Mouse (Mus musculus): ENCODE results near the gene Nf1.
A peak's percentile ranks its signal among the peaks of the same experiment; 100 is the strongest.

Nf1 gene

GRCm38 (mm10) chr11:79527739-79528384, 188.4 kb downstream of the Nf1 start:
- DNase-seq (ENCODE audit: low spot score in 2 of 2), result no peak

GRCm38 (mm10) chr11:79528601-79529000, 189.1 kb downstream of the Nf1 start:
- DNase-seq (ENCODE audit: low spot score in 2 of 2), result no peak

GRCm38 (mm10) chr11:79529226-79529625, 189.7 kb downstream of the Nf1 start:
- no peak for DNase-seq (ENCODE audit: low spot score in 2 of 2)

GRCm38 (mm10) chr11:79529736-79530135, 190.2 kb downstream of the Nf1 start:
- no peak for DNase-seq (ENCODE audit: low spot score in 2 of 2)

DNA sequence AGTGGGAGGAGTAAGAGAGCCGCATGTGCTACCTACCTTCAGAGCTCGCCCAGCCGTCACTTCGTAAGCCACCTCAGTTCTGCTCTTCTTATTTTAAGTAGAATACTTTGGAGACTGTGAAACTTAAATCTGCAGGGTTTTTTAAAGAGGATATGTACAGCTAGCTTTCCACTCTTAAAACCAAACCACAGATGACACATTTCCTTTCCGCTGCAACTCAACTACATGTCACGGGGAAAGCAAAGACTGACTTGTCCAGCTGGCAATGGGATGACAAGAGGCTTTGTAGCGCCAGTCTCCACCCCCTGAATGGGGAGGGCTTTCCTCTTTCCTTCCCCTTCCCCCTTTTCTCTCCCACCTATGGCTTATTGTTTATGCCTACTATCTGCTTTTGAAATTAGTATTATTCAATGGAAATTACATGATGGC, 190.9 kb downstream of the Nf1 start, which contains the start of the genes Evi2 and Evi2a:
TSS of gene Evi2 (minus strand) at position 257 of the 429 bp plus-strand sequence.
TSS of gene Evi2a (minus strand) at position 277 of the 429 bp plus-strand sequence.
- peak; percentile 27 to 56 for DNase-seq (ENCODE audit: low spot score in 2 of 2)

GRCm38 (mm10) chr11:79530774-79531173, 191.3 kb downstream of the Nf1 start:
- no peak for DNase-seq (ENCODE audit: low spot score in 2 of 2)

DNA sequence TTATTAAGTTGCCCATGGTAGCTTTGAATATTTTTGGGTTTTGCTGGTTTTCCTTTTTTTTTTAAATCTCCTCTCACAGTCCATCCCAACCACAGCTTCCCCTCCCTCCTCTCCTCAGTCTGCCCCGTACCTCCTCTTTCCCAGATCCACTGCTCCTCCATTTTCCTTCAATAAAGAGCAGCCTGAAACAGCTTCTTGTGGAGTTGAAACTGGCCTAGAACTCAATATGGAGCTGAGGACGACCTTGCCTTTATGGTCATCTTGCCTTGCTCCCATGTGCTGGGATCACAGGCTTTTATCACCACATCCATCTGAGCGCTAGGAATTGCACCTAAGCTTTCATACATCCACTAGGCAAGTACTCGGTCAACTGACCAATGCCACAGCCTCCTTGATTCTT, 192.0 kb downstream of the Nf1 start:
- DNase-seq (ENCODE audit: low spot score in 2 of 2), result no peak

- no peak for DNase-seq (ENCODE audit: low spot score in 2 of 2)
Measured at GRCm38 (mm10) chr11:79533311-79533710, 193.8 kb downstream of the Nf1 start.

DNA sequence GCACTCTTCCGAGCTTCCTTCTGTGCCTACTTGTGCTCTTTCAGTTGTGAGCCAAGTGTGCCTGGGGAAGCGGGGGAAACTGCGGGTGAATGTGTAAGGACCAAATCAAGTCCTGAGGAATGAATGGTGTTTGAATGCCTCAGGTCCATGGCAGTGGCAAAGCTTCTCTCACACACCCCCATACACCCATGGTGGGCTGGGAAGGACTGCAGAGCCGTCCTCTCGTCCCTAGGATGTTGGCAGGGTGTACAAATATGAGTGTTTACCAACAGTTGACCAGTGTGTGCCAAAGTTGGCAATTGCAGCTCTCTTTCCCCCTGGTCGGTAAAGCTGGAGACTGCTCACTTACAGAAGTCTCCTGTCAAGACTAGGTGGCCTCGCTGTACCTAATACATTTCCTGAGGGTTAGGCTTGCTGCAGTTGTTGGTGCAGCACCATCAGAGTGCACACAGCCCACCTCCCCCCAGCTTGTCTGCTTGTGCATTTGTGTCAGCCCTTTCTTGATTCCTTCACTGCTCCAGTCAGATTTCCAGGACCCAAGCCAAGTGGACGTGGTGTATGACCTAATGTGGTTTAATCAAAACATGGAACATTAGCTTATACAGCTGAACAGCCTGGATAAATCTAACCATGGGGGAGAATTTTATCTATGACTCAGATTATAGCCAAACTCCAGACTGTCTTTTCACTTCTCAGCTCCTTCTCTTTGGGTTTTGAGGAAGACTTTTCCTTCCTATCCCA, 194.6 kb downstream of the Nf1 start:
- DNase-seq (ENCODE audit: low spot score in 2 of 2), result no peak

DNA sequence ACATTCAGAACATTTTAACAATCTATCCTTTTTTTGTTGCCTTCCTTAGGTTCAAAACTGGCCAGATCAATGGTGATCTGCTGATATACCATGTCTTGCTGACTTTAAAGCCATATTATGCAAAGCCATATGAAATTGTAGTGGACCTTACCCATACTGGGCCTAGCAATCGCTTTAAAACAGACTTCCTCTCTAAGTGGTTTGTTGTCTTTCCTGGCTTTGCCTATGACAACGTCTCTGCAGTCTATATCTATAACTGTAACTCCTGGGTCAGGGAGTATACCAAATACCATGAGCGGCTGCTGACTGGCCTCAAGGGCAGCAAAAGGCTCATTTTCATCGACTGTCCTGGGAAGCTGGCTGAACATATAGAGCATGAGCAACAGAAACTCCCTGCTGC, 196.1 kb downstream of the Nf1 start:
- no peak for DNase-seq (ENCODE audit: low spot score in 2 of 2)

DNA sequence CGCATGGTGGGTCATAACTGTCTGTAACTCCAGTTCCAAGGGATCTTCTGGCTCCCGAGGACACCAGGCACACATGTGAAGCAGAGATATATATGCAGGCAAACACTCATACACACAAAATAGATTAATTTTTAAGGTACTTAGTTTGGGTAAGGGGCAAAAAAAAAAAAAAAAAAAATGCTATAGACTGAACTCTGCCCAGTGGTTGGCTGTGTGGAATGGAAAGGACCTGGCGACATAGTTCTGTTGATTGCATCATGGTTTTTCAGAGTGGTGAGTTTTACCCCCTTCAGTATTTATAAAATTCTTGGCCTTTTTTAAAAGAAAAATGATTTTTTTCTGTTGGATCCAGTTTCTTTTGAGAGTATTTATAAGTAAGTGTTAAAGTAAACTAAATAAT, 196.8 kb downstream of the Nf1 start:
- no peak for DNase-seq (ENCODE audit: low spot score in 2 of 2)

DNA sequence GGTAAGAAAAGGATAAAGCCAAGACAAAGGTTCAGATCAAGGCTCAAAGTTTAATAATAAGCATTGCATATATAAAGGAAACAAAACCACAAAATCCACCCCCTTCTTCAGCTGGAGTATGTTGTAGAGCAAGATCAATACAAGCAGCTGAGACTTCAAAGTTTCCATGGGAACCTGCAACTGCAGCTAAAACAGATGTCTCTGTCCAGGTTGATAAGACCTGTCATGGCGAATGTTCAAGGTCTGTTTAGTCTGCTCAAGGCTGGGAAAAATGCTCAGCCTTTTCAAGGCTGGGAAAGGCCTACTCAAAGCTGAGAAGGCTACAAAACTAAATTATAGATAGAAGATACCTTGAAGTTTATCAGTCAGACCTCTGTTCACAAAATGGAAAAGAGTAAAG, 213.1 kb downstream of the Nf1 start:
- DNase-seq (ENCODE audit: low spot score in 2 of 2), result no peak

- DNase-seq (ENCODE audit: low spot score in 2 of 2), result no peak
Measured at GRCm38 (mm10) chr11:79560536-79560935, 221.0 kb downstream of the Nf1 start.

- no peak for DNase-seq (ENCODE audit: low spot score in 2 of 2)
Measured at GRCm38 (mm10) chr11:79563493-79563892, 224.0 kb downstream of the Nf1 start.

GRCm38 (mm10) chr11:79566947-79567346, 227.5 kb downstream of the Nf1 start:
- no peak for DNase-seq (ENCODE audit: low spot score in 2 of 2)

- no peak for DNase-seq (ENCODE audit: low spot score in 2 of 2)
Measured at GRCm38 (mm10) chr11:79568197-79568911, 228.9 kb downstream of the Nf1 start.

DNA sequence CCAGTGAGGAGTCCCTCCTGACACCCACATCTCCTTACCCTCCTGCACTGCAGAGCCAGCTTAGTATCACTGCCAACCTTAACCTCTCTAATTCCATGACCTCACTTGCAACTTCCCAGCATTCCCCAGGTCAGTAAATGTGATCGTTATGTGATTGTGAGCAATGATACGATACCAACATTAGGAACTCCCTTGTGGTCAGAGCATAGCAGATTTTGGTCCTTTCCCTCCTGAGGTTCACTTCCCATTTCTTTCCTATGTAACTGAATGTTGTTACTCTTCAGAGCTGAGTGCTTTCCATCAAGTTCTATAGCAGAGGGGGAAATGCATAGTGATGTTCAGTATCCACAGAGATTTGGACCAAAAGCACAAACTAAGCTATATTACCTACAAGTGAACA, 230.8 kb downstream of the Nf1 start:
- no peak for DNase-seq (ENCODE audit: low spot score in 2 of 2)

- DNase-seq (ENCODE audit: low spot score in 2 of 2), result no peak
Measured at GRCm38 (mm10) chr11:79573836-79574235, 234.3 kb downstream of the Nf1 start.

DNA sequence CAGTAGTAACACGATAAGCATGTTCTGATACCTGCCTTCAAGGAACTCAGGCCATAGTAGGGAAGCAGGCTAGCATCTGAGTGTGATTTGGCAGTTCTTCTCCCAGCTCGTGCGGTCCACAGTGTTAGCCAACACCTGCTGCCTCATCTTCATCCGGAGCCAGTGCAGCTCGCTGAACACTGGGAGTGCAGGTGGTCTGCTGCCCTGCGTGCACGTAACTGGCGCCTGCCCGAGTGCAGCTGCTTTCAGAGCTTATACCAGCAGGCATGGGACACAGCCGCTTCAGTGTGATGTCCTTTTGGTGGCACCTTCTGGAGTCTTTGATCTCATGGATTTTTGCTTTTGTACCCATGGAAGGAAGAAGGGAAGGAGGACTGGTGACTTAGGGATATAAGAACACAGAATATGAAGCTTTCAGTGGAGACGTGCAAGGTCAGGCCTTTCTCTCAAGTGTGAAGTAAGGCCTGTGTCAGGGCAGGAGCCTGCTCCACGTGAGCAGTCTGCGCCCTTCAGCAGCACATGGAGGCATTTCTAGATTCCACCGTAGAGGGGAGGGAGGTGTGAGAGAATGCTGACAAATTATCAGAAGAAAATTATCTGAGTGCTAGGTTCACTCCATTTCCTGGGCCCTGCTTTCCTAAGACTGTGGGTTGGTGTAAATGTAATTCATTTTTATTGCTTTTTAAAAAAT, 236.0 kb downstream of the Nf1 start:
- no peak for DNase-seq (ENCODE audit: low spot score in 2 of 2)

DNA sequence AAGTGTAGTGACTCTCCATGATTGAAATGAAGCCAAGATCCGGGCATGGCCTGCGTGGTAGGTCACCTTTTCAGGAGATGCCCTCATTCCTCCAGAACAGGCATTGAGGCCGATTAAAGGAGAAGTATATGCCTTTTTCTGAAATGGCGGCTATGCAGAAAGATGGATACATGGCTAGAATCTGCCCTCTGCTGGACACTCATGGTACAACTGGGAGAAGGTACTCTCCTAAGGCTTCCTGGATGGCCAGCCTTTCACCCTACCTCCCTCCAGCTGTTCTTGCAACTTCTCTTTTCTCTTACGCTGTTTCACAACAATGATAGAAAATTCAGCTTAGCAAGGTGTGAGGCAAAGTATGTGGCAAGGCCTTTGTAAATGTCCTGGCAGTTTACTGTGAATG, 238.2 kb downstream of the Nf1 start:
- peak; percentile 82 to 92 for DNase-seq (ENCODE audit: low spot score in 2 of 2)

- DNase-seq (ENCODE audit: low spot score in 2 of 2), result no peak
Measured at GRCm38 (mm10) chr11:79580660-79581059, 241.2 kb downstream of the Nf1 start.

DNA sequence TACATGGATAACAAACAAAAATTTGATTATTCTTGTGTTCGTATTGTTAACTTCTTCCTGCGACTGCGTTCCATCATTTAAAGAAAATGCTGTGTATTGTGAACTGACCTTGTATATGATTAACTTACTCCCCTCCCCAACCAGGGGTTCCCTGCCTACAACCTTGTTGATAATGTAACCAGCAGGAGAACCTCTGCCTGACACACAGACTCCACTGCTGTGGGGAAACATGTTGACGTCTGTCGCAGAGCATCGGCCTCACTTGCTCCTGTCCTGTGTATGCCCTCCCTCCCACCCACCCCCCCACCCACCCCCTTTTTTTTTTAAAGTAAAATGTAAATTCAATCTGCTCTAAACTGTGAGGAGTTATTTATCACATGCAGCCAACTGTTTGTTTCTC, 241.8 kb downstream of the Nf1 start:
- DNase-seq (ENCODE audit: low spot score in 2 of 2), result no peak

Measured in frontal cortex, postnatal 36 days (tissue).